Mouse (Mus musculus) urinary bladder, adult 2 months (tissue): ENCODE results near the gene Cda. TPM values are rescaled to one million over a fixed set of nuclear protein-coding genes. Genes with fewer than 3 reads are reported as not detected.

ENCODE experiments used
- DNase-seq: peaks from one replicate; pipeline ENCODE4 v3.0.0; 2022; ENCODE audit warnings: low spot score
- polyA plus RNA-seq: library from polyadenylated mRNA; depleted of rRNA; stranded (reverse); fragments of >200 nt; gene quantifications from 2 replicates; pipeline ENCODE4 v1.2.3, GENCODE M21; 2012

Gene Cda
- polyA plus RNA-seq, 1 experiment, result 4.1 TPM

DNA sequence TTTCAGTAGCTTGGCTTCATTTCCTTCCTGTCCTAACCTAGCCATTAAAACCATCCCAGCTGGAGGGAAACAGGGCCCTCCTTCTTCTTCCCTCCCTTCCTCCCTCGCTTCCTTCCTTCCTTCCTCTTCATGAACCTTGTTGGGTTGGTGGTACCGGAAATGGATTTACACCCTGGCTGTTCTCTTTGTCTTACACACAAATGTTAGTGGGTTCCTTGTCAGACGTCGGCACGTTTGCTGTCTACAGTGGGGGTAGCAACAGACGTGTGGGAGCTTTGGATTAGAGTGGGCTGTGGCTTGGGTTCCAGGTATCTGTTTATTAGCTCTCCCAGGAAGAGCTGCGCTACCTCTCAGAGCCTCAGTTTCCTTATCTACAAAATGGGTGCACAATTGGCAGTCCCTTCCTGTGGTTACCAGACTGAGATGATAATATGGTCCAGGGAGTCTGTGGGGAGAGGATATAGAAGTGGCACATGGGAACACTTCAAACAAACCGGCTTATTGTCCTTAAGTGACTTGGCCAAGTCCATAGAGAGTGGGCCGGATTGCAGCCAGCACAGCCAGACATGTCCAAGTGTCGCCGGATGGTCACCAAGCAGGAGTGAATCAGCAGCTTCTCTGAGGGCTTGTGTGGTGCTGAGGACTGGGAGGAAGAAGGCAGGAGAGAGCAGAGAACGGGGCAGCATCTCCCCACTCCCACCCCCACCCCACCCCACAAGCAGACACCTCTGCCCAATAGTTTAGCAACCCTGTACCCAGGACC is 887 bp upstream of the Cda start:
- DNase-seq, result no peak

GRCm38 (mm10) chr4:138366561-138366960 is 1.2 kb downstream of the Cda start:
- DNase-seq, result no peak

GRCm38 (mm10) chr4:138363511-138363910 is 4.3 kb downstream of the Cda start:
- no peak for DNase-seq

- no peak for DNase-seq
Measured at GRCm38 (mm10) chr4:138362883-138363282, 4.9 kb downstream of the Cda start.

DNA sequence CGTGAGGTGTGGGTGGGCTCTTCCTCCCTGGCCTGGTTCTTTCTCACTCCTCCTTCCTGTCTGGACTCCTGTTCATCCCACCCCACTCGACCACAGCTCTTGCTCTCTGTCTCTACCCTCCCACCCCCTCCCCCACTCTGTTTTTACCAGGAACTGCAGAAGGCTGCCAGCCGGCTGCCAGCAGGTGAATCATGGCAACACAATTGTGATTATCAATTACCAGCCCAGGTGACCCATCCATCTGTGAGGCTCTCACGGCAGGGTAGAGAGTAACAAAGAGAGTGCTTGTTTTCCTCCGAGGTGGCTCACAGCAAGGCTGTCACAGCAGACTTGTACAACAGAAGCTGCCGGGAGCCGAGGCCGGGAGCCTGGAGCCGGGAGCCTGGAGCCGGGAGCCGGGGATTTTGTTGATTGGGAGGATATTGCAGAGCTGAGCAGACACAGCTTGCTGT is 6.4 kb downstream of the Cda start:
- no peak for DNase-seq

GRCm38 (mm10) chr4:138358176-138358575 is 9.6 kb downstream of the Cda start:
- no peak for DNase-seq

- no peak for DNase-seq
Measured at GRCm38 (mm10) chr4:138356551-138356950, 11.2 kb downstream of the Cda start.

DNA sequence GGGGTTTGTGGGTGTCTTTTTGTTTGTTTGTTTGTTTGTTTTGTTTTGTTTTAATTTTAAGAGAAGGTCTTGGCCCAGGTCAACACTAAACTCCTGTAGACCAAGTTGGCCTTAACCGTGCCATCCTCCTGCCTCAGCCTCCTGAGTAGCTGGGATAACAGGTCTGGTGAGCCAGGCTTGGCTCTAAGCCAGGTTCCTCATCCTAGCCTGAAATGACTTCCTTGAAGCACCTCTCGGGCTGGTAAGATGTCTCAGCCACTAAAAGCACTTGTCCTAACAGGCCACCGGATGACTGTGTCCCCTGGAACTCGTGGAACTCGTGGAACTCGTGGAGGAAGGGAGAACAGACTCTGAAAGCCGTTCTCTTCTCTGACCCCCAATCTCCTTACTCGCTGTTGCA is 11.7 kb downstream of the Cda start:
- DNase-seq, result peak; percentile 35

- no peak for DNase-seq
Measured at GRCm38 (mm10) chr4:138355496-138355895, 12.3 kb downstream of the Cda start.

DNA sequence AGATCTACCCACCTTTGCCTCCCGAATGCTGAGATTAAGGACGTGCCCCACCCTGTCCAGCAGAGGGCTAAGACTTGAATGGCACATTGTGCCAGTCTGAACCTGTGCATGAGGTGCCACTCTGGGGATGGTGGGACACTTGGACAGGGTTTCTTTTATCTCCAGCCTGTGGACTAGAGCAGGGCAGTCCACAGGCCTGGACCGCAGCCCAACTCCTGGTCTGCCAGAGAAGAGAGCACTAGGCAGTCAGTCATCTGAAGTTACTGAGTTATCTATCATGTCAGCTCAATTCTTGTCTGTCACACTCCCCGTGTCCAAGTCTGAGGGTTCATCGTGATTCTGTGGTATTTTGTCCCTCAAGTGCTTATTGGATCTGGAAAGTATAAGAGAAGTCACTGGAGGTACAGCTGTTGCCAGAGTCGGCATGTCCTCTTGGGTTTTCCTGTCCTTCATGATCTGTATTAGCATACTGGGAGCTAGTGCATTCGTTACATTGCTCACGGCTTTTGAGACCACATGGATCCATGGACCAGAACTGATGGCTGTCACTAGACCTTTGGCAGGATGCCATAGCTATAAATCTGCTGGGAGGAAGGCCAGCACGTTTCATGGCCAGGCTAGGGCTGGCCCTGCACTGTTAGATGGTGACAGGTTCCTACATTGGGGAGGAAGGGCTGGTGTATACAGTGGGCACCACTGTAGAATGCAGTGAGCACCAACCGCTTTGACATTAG is 14.2 kb downstream of the Cda start:
- DNase-seq, result no peak

- no peak for DNase-seq
Measured at GRCm38 (mm10) chr4:138352692-138353091, 15.1 kb downstream of the Cda start.

DNA sequence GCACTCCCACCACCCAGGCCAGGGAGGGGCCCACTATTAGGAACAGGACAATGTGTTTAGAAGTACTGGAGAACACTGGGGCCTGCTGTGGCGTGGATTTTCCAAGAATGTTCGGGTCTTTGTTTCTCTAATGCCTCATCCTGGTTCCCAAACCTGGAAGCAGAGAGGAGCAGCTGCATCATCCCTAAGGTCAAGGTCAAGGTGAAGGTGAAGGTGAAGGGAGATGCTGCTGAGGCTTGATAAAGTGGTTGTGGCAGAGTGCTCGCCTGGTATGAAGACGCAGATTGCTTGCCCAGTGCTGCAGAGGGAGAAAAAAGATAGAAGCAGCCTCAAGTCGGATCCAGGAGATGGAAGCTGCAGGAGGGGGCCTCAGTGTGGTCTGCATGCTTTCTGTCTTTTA is 16.0 kb downstream of the Cda start:
- DNase-seq, result no peak

- DNase-seq, result no peak
Measured at GRCm38 (mm10) chr4:138348716-138349115, 19.1 kb downstream of the Cda start.

- no peak for DNase-seq
Measured at GRCm38 (mm10) chr4:138347280-138347679, 20.5 kb downstream of the Cda start.

DNA sequence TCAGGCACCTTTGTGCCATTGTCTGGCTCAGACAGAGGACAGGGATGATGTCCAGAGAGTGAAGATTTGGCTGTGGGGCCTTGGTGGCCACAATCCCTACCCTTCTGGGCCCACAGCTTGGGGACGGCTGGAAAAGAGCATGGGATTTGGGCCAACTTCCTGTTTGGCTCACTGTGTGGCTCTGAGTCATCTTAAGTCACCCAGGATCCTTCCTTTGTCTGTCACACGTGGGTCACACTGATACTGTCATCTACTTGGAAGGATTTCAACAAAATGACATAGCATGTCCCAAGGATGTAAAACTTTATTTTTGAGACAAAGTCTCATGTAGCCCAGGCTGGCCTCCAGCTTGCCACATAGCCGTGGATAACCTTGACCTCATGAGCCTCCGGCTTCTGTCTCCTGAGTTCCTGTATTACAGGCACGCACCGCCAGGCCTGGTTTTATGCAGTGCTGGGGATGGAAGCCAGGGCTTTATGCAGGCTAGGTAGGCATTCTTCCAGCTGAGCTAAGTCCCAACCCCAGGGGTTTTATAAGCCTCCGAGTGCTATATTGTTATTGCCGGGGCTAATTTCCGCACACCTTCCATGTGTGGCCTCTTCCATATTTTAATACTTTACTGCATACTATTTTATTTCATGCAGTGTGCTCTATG is 22.8 kb downstream of the Cda start:
- DNase-seq, result no peak

- DNase-seq, result no peak
Measured at GRCm38 (mm10) chr4:138343341-138343837, 24.4 kb downstream of the Cda start.

DNA sequence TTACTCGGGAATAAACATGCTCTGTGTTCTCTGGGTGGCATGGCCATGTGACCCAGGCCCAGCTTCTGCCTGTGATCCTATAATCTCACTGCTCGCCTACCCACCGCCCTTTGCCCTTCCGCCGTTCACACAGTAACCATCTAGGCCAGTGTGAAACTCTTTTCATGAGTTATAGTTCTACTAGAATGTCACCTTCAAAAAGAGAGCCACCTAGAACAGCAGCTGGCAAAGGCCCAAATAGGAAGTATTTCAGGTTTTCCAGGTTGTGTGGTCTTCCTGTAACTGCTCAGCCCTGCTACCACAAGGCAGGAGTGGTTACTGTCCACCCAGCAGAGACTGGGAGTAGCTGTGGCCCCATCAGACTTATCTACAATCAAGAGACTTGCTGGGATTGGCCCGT is 25.0 kb downstream of the Cda start:
- DNase-seq, result no peak

- no peak for DNase-seq
Measured at GRCm38 (mm10) chr4:138342048-138342447, 25.7 kb downstream of the Cda start.

GRCm38 (mm10) chr4:138341393-138341792 is 26.4 kb downstream of the Cda start:
- DNase-seq, result no peak

DNA sequence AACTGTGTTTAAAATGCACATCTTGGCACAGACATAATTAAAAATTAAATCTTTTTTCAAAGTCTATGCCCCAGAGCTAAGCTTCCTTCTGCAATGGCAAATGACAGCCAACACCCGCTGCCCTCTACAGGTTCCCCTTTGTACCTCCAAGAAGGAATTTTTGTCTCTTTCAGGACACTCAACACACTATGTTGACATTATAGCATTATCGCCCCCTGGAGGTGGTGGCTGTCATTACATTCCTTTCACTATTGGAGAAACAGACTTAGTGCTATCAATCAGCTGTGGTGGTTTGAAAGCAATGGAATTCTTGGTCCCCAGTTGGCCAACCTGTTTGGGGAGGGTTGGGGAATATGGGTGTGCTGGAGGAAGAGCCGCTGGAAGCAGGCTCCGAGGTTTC is 27.8 kb downstream of the Cda start:
- no peak for DNase-seq

DNA sequence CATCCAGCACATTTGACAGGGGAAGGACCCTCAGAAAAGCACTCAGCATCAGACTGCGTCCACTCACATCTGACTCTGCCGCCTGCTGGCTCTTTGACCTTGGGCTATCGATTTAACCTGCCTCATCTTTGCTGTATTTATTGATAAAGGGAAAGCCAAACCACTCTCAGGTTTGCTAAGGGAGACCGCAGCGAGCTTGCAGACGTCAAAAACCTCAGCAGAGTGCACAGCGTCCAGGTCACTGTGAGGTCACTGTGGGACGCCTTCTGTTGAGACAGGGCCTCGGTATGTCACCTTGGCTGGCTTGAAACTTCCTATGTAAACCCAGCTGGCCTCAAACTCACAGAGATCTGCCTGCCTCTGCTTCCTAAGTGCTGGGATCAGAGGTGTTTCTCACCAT is 30.5 kb downstream of the Cda start:
- no peak for DNase-seq

GRCm38 (mm10) chr4:138336876-138337275 is 30.9 kb downstream of the Cda start:
- DNase-seq, result no peak

DNA sequence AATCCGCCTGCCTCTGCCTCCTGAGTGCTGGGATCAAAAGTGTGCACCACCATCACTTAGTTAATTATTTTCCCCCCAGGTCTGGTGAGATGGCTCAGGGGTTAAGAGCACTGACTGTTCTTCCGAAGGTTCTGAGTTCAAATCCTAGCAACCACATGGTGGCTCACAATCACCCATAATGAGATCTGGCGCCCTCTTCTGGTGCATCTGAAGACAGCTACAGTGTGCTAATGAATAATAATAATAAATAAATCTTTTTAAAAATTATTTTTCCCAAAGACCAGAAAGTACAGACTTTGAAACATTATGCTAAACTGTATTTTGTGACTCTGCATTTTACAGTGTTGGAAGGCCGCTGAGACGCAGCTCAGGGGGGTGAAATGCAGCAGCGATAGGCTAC is 32.1 kb downstream of the Cda start:
- no peak for DNase-seq
